In genomic region chr3:58054726-58055125, GRCm38 (mm10) we compare ENCODE assay signal across 27 mouse cellular contexts.
DNase-seq lines count a peak whose midpoint lies in the region; ATAC-seq and TF ChIP-seq lines count a peak whose summit lies in the region.
"Had no signal": no experiment of that assay in that cellular context is flagged by ENCODE, and none has a peak within 500 bp of the region (broad histone marks: within the 10 kb centered on the region; RNA-seq: fewer than 3 reads in every experiment).

No protein-coding gene starts in this region.

- peaks cover 23% of the 10 kb centered on the region for H3K4me1 ChIP-seq in heart, embryonic 12.5 days (replicated peaks)
- H3K4me1 ChIP-seq in heart, adult 2 months (ENCODE audit: control insufficient read depth, insufficient read depth, low read length) = peaks cover 2% of the 10 kb centered on the region; the same call in 1 of the 2 replicates
- peaks cover 0 to 8% of the 10 kb centered on the region in 2 experiments; a peak in 2 of 4 replicates for H3K4me1 ChIP-seq in MEL (ENCODE audit: control insufficient read depth in 1 of 2, insufficient read depth in 2 of 2, low read length in 2 of 2)
- H3K4me1 ChIP-seq in liver, embryonic 13.5 days (replicated peaks) = peaks cover 30% of the 10 kb centered on the region
- peaks cover 12% of the 10 kb centered on the region for H3K4me1 ChIP-seq in liver, embryonic 16.5 days (ENCODE audit: control insufficient read depth, low read depth, low read length)
- H3K4me1 ChIP-seq: embryonic facial prominence, embryonic 10.5 days; embryonic facial prominence, embryonic 13.5 days; forebrain, embryonic 12.5 days; forebrain, embryonic 15.5 days; hindbrain, embryonic 15.5 days had no signal

- DNase-seq in heart, adult 2 months = no peak
- no peak for DNase-seq in MEL (ENCODE audit: low read depth, low spot score)
- no peak for DNase-seq in liver, embryonic 13.5 days
- DNase-seq in left cerebral cortex, adult 18-20 months (ENCODE audit: low spot score in 2 of 2) = no peak
- DNase-seq: adrenal gland, adult 8-10 months; adrenal gland, postnatal 25 days; cerebellum, adult 11-12 months; cerebellum, adult 8-10 months; cerebellum, postnatal 36 days; embryo, embryonic 11 days; gastrocnemius, postnatal 10 days; gastrocnemius, postnatal 36 days; heart, postnatal 14 days; heart, postnatal 4 days had no signal

- H3K9ac ChIP-seq in heart, embryonic 12.5 days = no peak overlapping the region
- no peak overlapping the region for H3K9ac ChIP-seq in heart, adult 2 months (ENCODE audit: low read depth, low read length)
- H3K9ac ChIP-seq in MEL (ENCODE audit: control insufficient read depth, low read depth, low read length, poor library complexity, severe bottlenecking) = no peak overlapping the region
- H3K9ac ChIP-seq in liver, embryonic 13.5 days = no peak overlapping the region
- H3K9ac ChIP-seq in liver, embryonic 16.5 days (ENCODE audit: low read depth, low read length) = no peak overlapping the region
- H3K9ac ChIP-seq: embryonic facial prominence, embryonic 13.5 days; forebrain, embryonic 12.5 days; forebrain, embryonic 15.5 days; heart, embryonic 15.5 days; hindbrain, embryonic 12.5 days; hindbrain, embryonic 15.5 days had no signal

- no peak for TF ChIP-seq POLR2A in heart, adult 2 months (IDR thresholded peaks at IDR 0.05; ENCODE audit: insufficient read depth, low read depth, low read length)
- TF ChIP-seq POLR2A in MEL (IDR thresholded peaks at IDR 0.05; ENCODE audit: control insufficient read depth in 1 of 2, insufficient read depth in 1 of 2, low read depth in 1 of 2, low read length in 2 of 2, poor library complexity in 1 of 2) = no peak

- H3K79me2 ChIP-seq in heart, adult 2 months (replicated peaks; ENCODE audit: control insufficient read depth, insufficient read depth, low read length) = no peaks in the 10 kb centered on the region
- no peaks in the 10 kb centered on the region for H3K79me2 ChIP-seq in MEL (ENCODE audit: control insufficient read depth, insufficient read depth, low read length, poor library complexity)

- TF ChIP-seq RAD21 in MEL (IDR thresholded peaks at IDR 0.05; ENCODE audit: low read depth, low read length) = no peak

- no peak for TF ChIP-seq EP300 in heart, adult 2 months (IDR thresholded peaks at IDR 0.05; ENCODE audit: insufficient read depth, low read depth, low read length)
- no peak for TF ChIP-seq EP300 in MEL (IDR thresholded peaks at IDR 0.05; ENCODE audit: low read depth in 1 of 2, low read length in 2 of 2)

- no peak for TF ChIP-seq CTCF in heart, adult 2 months (IDR thresholded peaks at IDR 0.05)
- TF ChIP-seq CTCF in MEL (IDR thresholded peaks at IDR 0.05 in 2 of 3, conservative IDR thresholded peaks at IDR 0.05 in 1 of 3; ENCODE audit: control insufficient read depth in 1 of 3, insufficient read depth in 1 of 3, low read depth in 2 of 3, low read length in 3 of 3, poor library complexity in 1 of 3, severe bottlenecking in 1 of 3) = no peak

- H3K4me3 ChIP-seq in heart, embryonic 12.5 days = no peak overlapping the region
- no peak overlapping the region for H3K4me3 ChIP-seq in heart, adult 2 months
- H3K4me3 ChIP-seq in MEL (ENCODE audit: control insufficient read depth in 1 of 2, insufficient read depth in 1 of 2, low read depth in 2 of 2, low read length in 2 of 2) = no peak overlapping the region
- H3K4me3 ChIP-seq in liver, embryonic 13.5 days (replicated peaks) = no peak overlapping the region
- H3K4me3 ChIP-seq in liver, embryonic 16.5 days (ENCODE audit: low read depth, low read length) = no peak overlapping the region
- H3K4me3 ChIP-seq: embryonic facial prominence, embryonic 10.5 days; embryonic facial prominence, embryonic 13.5 days; erythroblast, embryonic 14.5 days; forebrain, embryonic 12.5 days; forebrain, embryonic 15.5 days; heart, embryonic 15.5 days; hindbrain, embryonic 12.5 days; hindbrain, embryonic 15.5 days had no signal

- no peaks in the 10 kb centered on the region for H3K36me3 ChIP-seq in heart, embryonic 12.5 days
- H3K36me3 ChIP-seq in heart, adult 2 months (ENCODE audit: control insufficient read depth, insufficient read depth, low read length) = no peaks in the 10 kb centered on the region
- H3K36me3 ChIP-seq in MEL (ENCODE audit: control insufficient read depth in 1 of 2, insufficient read depth in 2 of 2, low read length in 2 of 2) = peaks cover 0 to 3% of the 10 kb centered on the region in 2 experiments; a peak in 2 of 4 replicates
- H3K36me3 ChIP-seq in liver, embryonic 13.5 days = no peaks in the 10 kb centered on the region
- no peaks in the 10 kb centered on the region for H3K36me3 ChIP-seq in liver, embryonic 16.5 days (ENCODE audit: control insufficient read depth, insufficient read depth)
- H3K36me3 ChIP-seq: embryonic facial prominence, embryonic 10.5 days; embryonic facial prominence, embryonic 13.5 days; forebrain, embryonic 12.5 days; forebrain, embryonic 15.5 days; heart, embryonic 15.5 days; hindbrain, embryonic 12.5 days; hindbrain, embryonic 15.5 days had no signal

- no peak for ATAC-seq in heart, embryonic 12.5 days (ENCODE audit: insufficient number of reproducible peaks, low FRiP score)
- ATAC-seq in liver, embryonic 13.5 days (ENCODE audit: low read depth) = peak; percentile 64
- ATAC-seq in liver, embryonic 16.5 days (ENCODE audit: low read depth) = 0 out of 2 replicates have a peak, but pooled peaks have one; percentile 30
- ATAC-seq: activated CD4-positive, CD25-positive, alpha-beta regulatory T cell, adult 4 months; CD4-positive, CD25-positive, alpha-beta regulatory T cell, adult 4 months had no signal

- intact Hi-C loops in heart, adult 2 months (cut with DNase I) = no loop called here

- H3K4me2 ChIP-seq in heart, embryonic 12.5 days = no peak overlapping the region
- H3K4me2 ChIP-seq in liver, embryonic 13.5 days = no peak overlapping the region
- H3K4me2 ChIP-seq in liver, embryonic 16.5 days (ENCODE audit: low read depth, low read length) = no peak overlapping the region
- H3K4me2 ChIP-seq: embryonic facial prominence, embryonic 13.5 days; forebrain, embryonic 12.5 days; forebrain, embryonic 15.5 days; heart, embryonic 11.5 days; heart, embryonic 15.5 days; hindbrain, embryonic 12.5 days; hindbrain, embryonic 15.5 days had no signal

- no peaks in the 10 kb centered on the region for H3K9me3 ChIP-seq in heart, embryonic 12.5 days (replicated peaks)
- H3K9me3 ChIP-seq in MEL (replicated peaks; ENCODE audit: insufficient read depth, low read length) = no peaks in the 10 kb centered on the region
- H3K9me3 ChIP-seq in liver, embryonic 13.5 days (replicated peaks) = no peaks in the 10 kb centered on the region
- no peaks in the 10 kb centered on the region for H3K9me3 ChIP-seq in liver, embryonic 16.5 days (replicated peaks; ENCODE audit: control insufficient read depth, low read length)
- H3K9me3 ChIP-seq: embryonic facial prominence, embryonic 10.5 days; embryonic facial prominence, embryonic 13.5 days; forebrain, embryonic 12.5 days; forebrain, embryonic 15.5 days; heart, embryonic 15.5 days; hindbrain, embryonic 12.5 days; hindbrain, embryonic 15.5 days had no signal

- no peaks in the 10 kb centered on the region for H3K27me3 ChIP-seq in heart, embryonic 12.5 days (replicated peaks)
- H3K27me3 ChIP-seq in heart, adult 2 months (ENCODE audit: control insufficient read depth, insufficient read depth, low read length) = no peaks in the 10 kb centered on the region
- H3K27me3 ChIP-seq in MEL (ENCODE audit: control insufficient read depth in 1 of 2, insufficient read depth in 2 of 2, low read length in 2 of 2) = no peaks in the 10 kb centered on the region
- no peaks in the 10 kb centered on the region for H3K27me3 ChIP-seq in liver, embryonic 13.5 days
- H3K27me3 ChIP-seq in liver, embryonic 16.5 days (ENCODE audit: control insufficient read depth, insufficient read depth, low read depth, low read length) = no peaks in the 10 kb centered on the region
- H3K27me3 ChIP-seq: embryonic facial prominence, embryonic 13.5 days; forebrain, embryonic 12.5 days; forebrain, embryonic 15.5 days; heart, embryonic 15.5 days; hindbrain, embryonic 12.5 days; hindbrain, embryonic 15.5 days had no signal

- H3K27ac ChIP-seq in heart, embryonic 12.5 days (ENCODE audit: poor library complexity, severe bottlenecking) = peak overlapping the region; percentile 20; the same call in 1 of the 2 replicates
- H3K27ac ChIP-seq in heart, adult 2 months = no peak overlapping the region
- H3K27ac ChIP-seq in MEL (ENCODE audit: control insufficient read depth, low read depth, low read length) = no peak overlapping the region
- H3K27ac ChIP-seq in liver, embryonic 13.5 days = no peak overlapping the region
- no peak overlapping the region for H3K27ac ChIP-seq in liver, embryonic 16.5 days (ENCODE audit: low read length)
- H3K27ac ChIP-seq: embryonic facial prominence, embryonic 10.5 days; embryonic facial prominence, embryonic 13.5 days; forebrain, embryonic 12.5 days; forebrain, embryonic 15.5 days; heart, embryonic 15.5 days; hindbrain, embryonic 12.5 days; hindbrain, embryonic 15.5 days had no signal

- WGBS in heart, embryonic 12.5 days = 65% methylated on average over 7 of the region's 7 CpGs
- 75% methylated on average over 7 of the region's 7 CpGs for WGBS in heart, adult 2 months
- WGBS in liver, embryonic 13.5 days (ENCODE audit: insufficient replicate concordance) = 66% methylated on average over 7 of the region's 7 CpGs
- WGBS in liver, embryonic 16.5 days (ENCODE audit: insufficient replicate concordance) = 66% methylated on average over 7 of the region's 7 CpGs

TF ChIP-seq in MEL, 35 proteins besides CTCF, POLR2A, EP300 and RAD21:
- TF ChIP-seq JUND (IDR thresholded peaks at IDR 0.05; ENCODE audit: low read depth, low read length) (no peak), UBTF (IDR thresholded peaks at IDR 0.05; ENCODE audit: borderline replicate concordance, insufficient read depth, low read depth, low read length) (no peak), MXI1 (IDR thresholded peaks at IDR 0.05; ENCODE audit: low read depth, low read length) (no peak), POLR2AphosphoS5 (IDR thresholded peaks at IDR 0.05; ENCODE audit: borderline replicate concordance, low read depth, low read length) (no peak), USF1 (IDR thresholded peaks at IDR 0.05; ENCODE audit: low read depth, low read length) (0 out of 2 replicates have a peak, but pooled peaks have one; percentile 15), SMC3 (IDR thresholded peaks at IDR 0.05; ENCODE audit: low read depth, low read length) (no peak), MYB (IDR thresholded peaks at IDR 0.05; ENCODE audit: low read depth, low read length) (no peak), MAFK (IDR thresholded peaks at IDR 0.05; ENCODE audit: borderline replicate concordance, low read depth, low read length) (no peak)
